Mouse (Mus musculus) heart, adult 2 months (tissue): Measurements from ENCODE around the gene H6pd. TPM values are rescaled to one million over a fixed set of nuclear protein-coding genes. Genes with fewer than 3 reads are reported as not detected.
A peak's percentile ranks its signal among the peaks of the same experiment; 100 is the strongest.

Experiments
- DNase-seq, 2 experiments: peaks; one replicate each; pipeline ENCODE4 v3.0.0; 2021
- H3K27ac ChIP-seq: fragments of 200-600 bp; 2 replicates; pipeline ENCODE4 v1.8.1; 2022
- H3K27me3 ChIP-seq: fragments of 200-500 bp; 2 replicates; pipeline ENCODE4 v1.6.1; 2012; ENCODE audit warnings: mild to moderate bottlenecking, low read length, inconsistent platforms, mixed read lengths; ENCODE audit not compliant: control insufficient read depth, insufficient read depth
- H3K36me3 ChIP-seq: fragments of 200-500 bp; 2 replicates; pipeline ENCODE4 v1.6.1; 2012; ENCODE audit warnings: low read length, inconsistent platforms; ENCODE audit not compliant: control insufficient read depth, insufficient read depth
- H3K4me1 ChIP-seq: fragments of 200-500 bp; 2 replicates; pipeline ENCODE4 v1.6.1; 2011; ENCODE audit warnings: low read length; ENCODE audit not compliant: control insufficient read depth, insufficient read depth
- H3K4me3 ChIP-seq: fragments of 200-600 bp; 2 replicates; pipeline ENCODE4 v1.8.1; 2022
- H3K79me2 ChIP-seq: fragments of 200-500 bp; replicated peaks from 2 replicates; pipeline ENCODE4 v1.6.1; 2012; ENCODE audit warnings: mild to moderate bottlenecking, inconsistent platforms, low read length, moderate library complexity, mixed read lengths; ENCODE audit not compliant: control insufficient read depth, insufficient read depth
- H3K9ac ChIP-seq: fragments of 200-500 bp; 2 replicates; pipeline ENCODE4 v1.6.1; 2012; ENCODE audit warnings: low read depth, mild to moderate bottlenecking, control low read depth, inconsistent platforms, low read length, mixed read lengths
- CTCF ChIP-seq: fragments of 200-600 bp; IDR thresholded peaks from 2 replicates; pipeline ENCODE4 v1.8.1; 2022; ENCODE audit warnings: antibody characterized with exemption, mild to moderate bottlenecking, moderate library complexity
- EP300 ChIP-seq: fragments of 200-500 bp; IDR thresholded peaks from 2 replicates; pipeline ENCODE4 v1.6.1; 2011; ENCODE audit warnings: low read depth, low read length, control low read depth; ENCODE audit not compliant: insufficient read depth
- POLR2A ChIP-seq: fragments of 200-500 bp; IDR thresholded peaks from 2 replicates; pipeline ENCODE4 v1.6.1; 2011; ENCODE audit warnings: mild to moderate bottlenecking, low read depth, low read length, control low read depth; ENCODE audit not compliant: insufficient read depth
- WGBS: fragments of 180-500 bp; shearing (Covaris S2); methylation state at CpG from one replicate; pipeline ENCODE4 v1.1.7; 2018; 5-methylcytosine and 5-hydroxymethylcytosine counted together
- intact Hi-C: fragments of 180-260 bp; cut with DNase I; formaldehyde crosslinking; loops from one replicate; pipeline ENCODE4 v1.15.1; 2025
- polyA plus RNA-seq: library from polyadenylated mRNA; depleted of rRNA; stranded (reverse); fragments of >200 nt; gene quantifications from 2 replicates; pipeline ENCODE4 v1.2.3, GENCODE M21; 2012
- total RNA-seq, 2 experiments: library from RNA; stranded (reverse); gene quantifications; 2 replicates each; pipeline ENCODE4 v1.2.3; 2021

The H6pd gene
- total and polyA plus RNA-seq, 3 experiments, result 27.4 to 44.2 (median 39.0) TPM

- under 1% methylated on average over 28 of the region's 28 CpGs for WGBS
Measured at GRCm38 (mm10) chr4:150030449-150031233, 21.8 kb upstream of the H6pd start.

GRCm38 (mm10) chr4:150029885-150030284, 21.1 kb upstream of the H6pd start:
- H3K27ac ChIP-seq, result no peak overlapping the region
- peaks cover 6% of the 10 kb centered on the region for H3K27me3 ChIP-seq
- H3K9ac ChIP-seq, result no peak overlapping the region
- DNase-seq, result no peak
- no peaks in the 10 kb centered on the region for H3K79me2 ChIP-seq
- intact Hi-C loops, result loop anchor here (10.0 kb wide), 1 partner anchor 205 kb away; the partner anchor contains the start of gene Eno1
- no peak for TF ChIP-seq CTCF
- TF ChIP-seq EP300, result no peak
- TF ChIP-seq POLR2A, result no peak
- H3K4me1 ChIP-seq, result peaks cover 1% of the 10 kb centered on the region
- H3K4me3 ChIP-seq, result peak overlapping the region; percentile 48
- H3K36me3 ChIP-seq, result no peaks in the 10 kb centered on the region
- WGBS, result 8% methylated on average over 11 of the region's 11 CpGs

More at GRCm38 (mm10) chr4:150030449-150031233, 21.8 kb upstream of the H6pd start:
- TF ChIP-seq CTCF, result no peak
- no peaks in the 10 kb centered on the region for H3K36me3 ChIP-seq
- peak overlapping the region; percentile 50 for H3K9ac ChIP-seq
- H3K4me1 ChIP-seq, result peaks cover 1% of the 10 kb centered on the region
- peak overlapping the region; percentile 48 for H3K4me3 ChIP-seq
- intact Hi-C loops, result no loop called here
- peak overlapping the region; percentile 23; the same call in 1 of the 2 replicates for H3K27ac ChIP-seq
- H3K79me2 ChIP-seq, result no peaks in the 10 kb centered on the region
- peak; percentile 50 to 56 for DNase-seq
- peaks cover 6% of the 10 kb centered on the region for H3K27me3 ChIP-seq

- no peaks in the 10 kb centered on the region for H3K79me2 ChIP-seq
- H3K27ac ChIP-seq, result no peak overlapping the region
- H3K4me1 ChIP-seq, result no peaks in the 10 kb centered on the region
- no peak overlapping the region for H3K4me3 ChIP-seq
- no peaks in the 10 kb centered on the region for H3K27me3 ChIP-seq
- H3K36me3 ChIP-seq, result no peaks in the 10 kb centered on the region
- intact Hi-C loops, result loop anchor here (10.0 kb wide), 1 partner anchor 211 kb away; the partner anchor contains the start of gene Eno1
- DNase-seq, result no peak
- WGBS, result 59% methylated on average over 7 of the region's 7 CpGs
- H3K9ac ChIP-seq, result no peak overlapping the region
- TF ChIP-seq EP300 (no peak), CTCF (no peak), POLR2A (no peak)
Measured at GRCm38 (mm10) chr4:150023518-150023917, 14.7 kb upstream of the H6pd start.

GRCm38 (mm10) chr4:150019741-150020380, 11.0 kb upstream of the H6pd start:
- no peaks in the 10 kb centered on the region for H3K36me3 ChIP-seq
- TF ChIP-seq CTCF (no peak), EP300 (no peak), POLR2A (no peak)
- intact Hi-C loops, result loop anchor here (10.0 kb wide), 1 partner anchor 215 kb away; the partner anchor contains the start of gene Eno1
- no peak overlapping the region for H3K27ac ChIP-seq
- H3K4me1 ChIP-seq, result no peaks in the 10 kb centered on the region
- no peak overlapping the region for H3K4me3 ChIP-seq
- no peaks in the 10 kb centered on the region for H3K79me2 ChIP-seq
- 90% methylated on average over 15 of the region's 15 CpGs for WGBS
- no peaks in the 10 kb centered on the region for H3K27me3 ChIP-seq
- no peak overlapping the region for H3K9ac ChIP-seq
- no peak for DNase-seq

GRCm38 (mm10) chr4:150015436-150015835, 6.6 kb upstream of the H6pd start:
- Histone ChIP-seq H3K79me2 (no peaks in the 10 kb centered on the region), H3K9ac (no peak overlapping the region), H3K4me3 (no peak overlapping the region), H3K27me3 (no peaks in the 10 kb centered on the region), H3K27ac (no peak overlapping the region), H3K4me1 (no peaks in the 10 kb centered on the region; the same call in 1 of the 2 replicates), H3K36me3 (no peaks in the 10 kb centered on the region)
- TF ChIP-seq EP300 (no peak), CTCF (no peak), POLR2A (no peak)
- WGBS, result 57% methylated on average over 7 of the region's 7 CpGs
- DNase-seq, result no peak
- intact Hi-C loops, result no loop called here
